Comparison of ENCODE assay signal across 8 mouse cellular contexts in the genomic region with DNA sequence TGATC. TPM values are rescaled to one million over a fixed set of nuclear protein-coding genes. Genes with fewer than 3 reads are reported as not detected.
DNase-seq lines count a peak whose midpoint lies in the region; ATAC-seq and TF ChIP-seq lines count a peak whose summit lies in the region.

TSS of gene Pagr1b (minus strand) at position 4 of the 5 bp plus-strand sequence.

- H3K4me3 ChIP-seq in left cerebral cortex, adult 2 months = peak within 1 kb of the TSS; percentile 69
- peak within 1 kb of the TSS; percentile 72 for H3K4me3 ChIP-seq in embryonic facial prominence, embryonic 13.5 days
- H3K4me3 ChIP-seq in intestine, embryonic 16.5 days (ENCODE audit: low read length) = peak within 1 kb of the TSS; percentile 66
- peak within 1 kb of the TSS; percentile 79 for H3K4me3 ChIP-seq in neural tube, embryonic 13.5 days

- intact Hi-C loops in left cerebral cortex, adult 2 months (cut with DNase I) = loop anchor here (2.0 kb wide), 1 partner anchor 39 kb away; the partner anchor contains the start of gene Cdiptos
- intact Hi-C loops in left cerebral cortex, postnatal 36 days (cut with DNase I) = loop anchor here (2.0 to 5.0 kb wide), 3 partner anchors 39 to 129 kb away; partner anchors contain the start of genes Cdiptos and Sez6l2

- H3K36me3 ChIP-seq in embryonic facial prominence, embryonic 13.5 days = peaks cover 47% of the 10 kb centered on the region
- peaks cover 8% of the 10 kb centered on the region; the same call in 1 of the 2 replicates for H3K36me3 ChIP-seq in intestine, embryonic 16.5 days (ENCODE audit: control insufficient read depth, insufficient read depth, low read length)
- H3K36me3 ChIP-seq in neural tube, embryonic 13.5 days = peaks cover 35% of the 10 kb centered on the region

- H3K4me1 ChIP-seq in embryonic facial prominence, embryonic 13.5 days = peaks cover 58% of the 10 kb centered on the region
- H3K4me1 ChIP-seq in intestine, embryonic 16.5 days (ENCODE audit: control insufficient read depth, insufficient read depth, low read length) = peaks cover 53% of the 10 kb centered on the region
- peaks cover 69% of the 10 kb centered on the region for H3K4me1 ChIP-seq in neural tube, embryonic 13.5 days (replicated peaks)

- TF ChIP-seq CTCF in left cerebral cortex, adult 2 months (IDR thresholded peaks at IDR 0.05) = no peak

- H3K27me3 ChIP-seq in embryonic facial prominence, embryonic 13.5 days = no peaks in the 10 kb centered on the region
- H3K27me3 ChIP-seq in intestine, embryonic 16.5 days (replicated peaks; ENCODE audit: control insufficient read depth, insufficient read depth, low read length) = no peaks in the 10 kb centered on the region
- H3K27me3 ChIP-seq in neural tube, embryonic 13.5 days = no peaks in the 10 kb centered on the region

- no peaks in the 10 kb centered on the region for H3K9me3 ChIP-seq in embryonic facial prominence, embryonic 13.5 days
- H3K9me3 ChIP-seq in intestine, embryonic 16.5 days (ENCODE audit: control insufficient read depth, low read length) = no peaks in the 10 kb centered on the region
- H3K9me3 ChIP-seq in neural tube, embryonic 13.5 days = no peaks in the 10 kb centered on the region

- H3K9ac ChIP-seq in embryonic facial prominence, embryonic 13.5 days = peak within 1 kb of the TSS; percentile 93
- H3K9ac ChIP-seq in intestine, embryonic 16.5 days (ENCODE audit: low read depth, low read length) = peak within 1 kb of the TSS; percentile 83
- peak within 1 kb of the TSS; percentile 96 for H3K9ac ChIP-seq in neural tube, embryonic 13.5 days

- no peak for ATAC-seq in embryonic facial prominence, embryonic 13.5 days (ENCODE audit: insufficient number of reproducible peaks, insufficient read depth, low FRiP score, low TSS enrichment, low read depth)
- no peak for ATAC-seq in intestine, embryonic 16.5 days
- no peak for ATAC-seq in neural tube, embryonic 13.5 days (ENCODE audit: low read depth)
- ATAC-seq in inflammation-experienced regulatory T-cells, adult 6 months = no peak

- H3K4me2 ChIP-seq in embryonic facial prominence, embryonic 13.5 days = peak within 1 kb of the TSS; percentile 92
- peak within 1 kb of the TSS; percentile 55 for H3K4me2 ChIP-seq in intestine, embryonic 16.5 days (ENCODE audit: low read depth, low read length)
- H3K4me2 ChIP-seq in neural tube, embryonic 13.5 days = peak within 1 kb of the TSS; percentile 92

- DNase-seq in left cerebral cortex, adult 2 months (ENCODE audit: extremely low spot score in 1 of 2, low spot score in 2 of 2) = no peak
- DNase-seq in left cerebral cortex, adult 11 months (ENCODE audit: low spot score) = no peak
- no peak for DNase-seq in left cerebral cortex, postnatal 36 days (ENCODE audit: low spot score in 2 of 2)
- no peak for DNase-seq in spleen, postnatal 14 days (ENCODE audit: low spot score in 2 of 2)

- H3K27ac ChIP-seq in left cerebral cortex, adult 2 months = peak within 1 kb of the TSS; percentile 95
- H3K27ac ChIP-seq in embryonic facial prominence, embryonic 13.5 days = peak within 1 kb of the TSS; percentile 96
- H3K27ac ChIP-seq in intestine, embryonic 16.5 days (ENCODE audit: low read length) = peak within 1 kb of the TSS; percentile 92
- peak within 1 kb of the TSS; percentile 97 for H3K27ac ChIP-seq in neural tube, embryonic 13.5 days (replicated peaks)

RNA-seq across cellular contexts. Expression of gene Pagr1b, which starts in this region (rescaled TPM):
- total RNA-seq in left cerebral cortex, adult 2 months (2021) = 1 to 10 TPM in 1 of 2 experiments, not detected in 1; 1.2 TPM
- 0.47 TPM in 1 of 2 replicates, not detected in the other for polyA plus RNA-seq in embryonic facial prominence, embryonic 13.5 days (2015; fragmentation: Nextera tagmentation; extraction: Ambion mirVana)
- polyA plus RNA-seq in intestine, embryonic 16.5 days (2015; fragmentation: Nextera tagmentation; extraction: Ambion mirVana) = 0.78 and 2.5 TPM in 2 replicates
- 0.50 and 0.61 TPM in 2 replicates for polyA plus RNA-seq in neural tube, embryonic 13.5 days (2015; fragmentation: Nextera tagmentation; extraction: Ambion mirVana)
- total RNA-seq in left cerebral cortex, postnatal 36 days (2021) = under 1 TPM in 1 of 2 experiments, not detected in 1; 0.99 TPM
- not detected for polyA plus RNA-seq in inflammation-experienced regulatory T-cells, adult 6 months (2017; shearing (Covaris generic))
